Mouse (Mus musculus): Measurements from ENCODE around the gene Calr4.

DNA sequence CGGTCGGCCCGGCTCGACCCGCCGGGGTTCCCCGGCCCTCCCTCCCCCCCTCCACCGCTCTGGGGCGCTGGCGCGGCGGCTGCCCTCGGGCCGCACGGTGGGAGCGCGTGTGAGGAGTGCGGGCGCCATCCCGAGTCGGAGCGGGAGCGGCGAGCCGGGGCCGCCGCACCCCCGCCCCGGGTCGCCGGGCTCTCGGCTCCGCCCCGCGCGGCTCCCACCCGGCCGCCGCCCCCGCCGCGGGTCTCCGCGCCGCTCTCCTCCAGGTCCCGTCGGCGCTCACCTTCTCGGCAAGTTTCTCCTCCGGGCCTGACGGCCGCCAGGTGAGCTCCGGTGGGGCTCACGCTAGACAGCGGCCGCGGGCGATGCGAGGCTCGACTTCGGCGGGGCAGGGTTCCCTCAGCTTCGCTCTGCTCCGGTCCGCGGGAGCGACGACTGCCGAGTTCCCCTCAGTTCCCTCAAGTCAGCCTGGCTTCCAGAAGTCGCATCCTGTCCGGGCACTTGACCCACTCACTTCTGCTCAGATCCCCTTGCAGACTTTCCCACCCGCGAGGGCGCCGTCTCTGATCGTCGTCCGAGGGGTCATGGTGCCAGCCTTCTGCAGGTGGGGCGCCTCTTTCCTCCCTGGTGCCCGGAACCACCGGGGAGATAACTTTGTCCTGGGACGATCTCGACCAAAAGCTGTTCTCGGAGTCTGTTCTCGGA is 46.3 kb downstream of the Calr4 start:
- TF ChIP-seq CTCF (conservative IDR thresholded peaks at IDR 0.05; ENCODE audit: low read length) (no peak), NANOG (IDR thresholded peaks at IDR 0.05; ENCODE audit: borderline replicate concordance, low read length) (no peak)
